Mouse (Mus musculus): ENCODE data around the gene Lsp1. TPM values are rescaled to one million over a fixed set of nuclear protein-coding genes. Genes with fewer than 3 reads are reported as not detected.

The Lsp1 gene
- 32.0 and 36.9 TPM in 2 replicates for polyA plus RNA-seq (2016; fragmentation: Nextera tagmentation; extraction: Ambion mirVana)

DNA sequence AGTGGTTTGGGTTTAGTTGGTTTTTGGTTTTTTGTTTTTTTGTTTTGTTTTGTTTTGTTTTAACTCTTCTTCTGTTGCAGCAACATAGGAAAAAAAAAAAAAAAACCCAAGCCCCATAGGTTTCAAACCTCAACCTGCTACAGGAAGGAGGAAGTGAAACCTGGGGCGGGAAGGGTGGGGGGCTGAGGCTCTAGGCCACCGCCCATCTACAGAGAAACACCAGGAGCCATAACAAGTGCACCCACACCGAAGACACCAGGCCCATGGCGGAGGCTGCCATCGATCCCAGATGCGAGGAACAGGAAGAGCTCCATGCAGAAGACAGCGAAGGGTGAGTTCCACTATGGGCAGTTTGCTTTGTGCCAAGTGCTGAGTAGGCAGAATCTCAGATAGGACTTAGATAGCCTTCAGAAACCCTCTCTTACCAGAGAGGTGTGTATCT lies at the start of gene Lsp1:
TSS of gene Lsp1 (plus strand) at position 174 of the 442 bp plus-strand sequence.
- no peaks in the 10 kb centered on the region for H3K9me3 ChIP-seq
- peak within 1 kb of the TSS; percentile 92 for H3K27ac ChIP-seq
- no peaks in the 10 kb centered on the region for H3K36me3 ChIP-seq
- no peak within 1 kb of the TSS for H3K4me3 ChIP-seq
- no peaks in the 10 kb centered on the region for H3K27me3 ChIP-seq (ENCODE audit: insufficient read depth, poor library complexity, severe bottlenecking)
- WGBS = 91% methylated on average over 7 of the region's 7 CpGs
- peaks cover 75% of the 10 kb centered on the region for H3K4me1 ChIP-seq
- peak; percentile 71 for DNase-seq (ENCODE audit: low spot score)

GRCm38 (mm10) chr7:142413285-142413684 lies 47.3 kb upstream of the Lsp1 start:
- no peak for DNase-seq (ENCODE audit: low spot score)
- Histone ChIP-seq H3K4me1 (no peaks in the 10 kb centered on the region), H3K27me3 (ENCODE audit: insufficient read depth, poor library complexity, severe bottlenecking) (no peaks in the 10 kb centered on the region), H3K27ac (no peak overlapping the region), H3K9me3 (no peaks in the 10 kb centered on the region), H3K36me3 (no peaks in the 10 kb centered on the region), H3K4me3 (no peak overlapping the region)
- WGBS = 75% methylated on average over 6 of the region's 6 CpGs

DNA sequence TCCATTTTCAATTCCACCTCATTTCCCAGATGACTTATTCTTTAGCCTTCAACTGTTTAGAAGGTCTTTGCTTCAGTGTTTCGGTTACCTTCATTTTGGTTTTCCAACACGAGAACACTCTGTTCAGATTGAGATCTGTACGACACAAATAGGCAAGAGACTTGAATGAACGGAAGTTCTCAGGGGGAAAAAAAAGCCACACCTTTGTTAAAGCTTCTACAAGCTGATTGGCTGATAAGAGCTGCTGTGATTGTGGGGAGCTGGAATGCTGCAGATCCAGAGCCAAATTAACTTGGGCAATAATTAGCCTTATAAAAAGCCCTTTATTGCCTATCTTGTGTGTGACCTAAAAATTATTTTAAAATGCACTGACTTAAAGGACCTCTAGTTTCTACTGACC lies 45.3 kb upstream of the Lsp1 start:
- no peak overlapping the region for H3K27ac ChIP-seq
- no peaks in the 10 kb centered on the region for H3K27me3 ChIP-seq (ENCODE audit: insufficient read depth, poor library complexity, severe bottlenecking)
- no peaks in the 10 kb centered on the region for H3K9me3 ChIP-seq
- H3K4me1 ChIP-seq = no peaks in the 10 kb centered on the region
- 53% methylated on average over 4 of the region's 4 CpGs for WGBS
- DNase-seq (ENCODE audit: low spot score) = no peak
- no peak overlapping the region for H3K4me3 ChIP-seq
- H3K36me3 ChIP-seq = no peaks in the 10 kb centered on the region

DNA sequence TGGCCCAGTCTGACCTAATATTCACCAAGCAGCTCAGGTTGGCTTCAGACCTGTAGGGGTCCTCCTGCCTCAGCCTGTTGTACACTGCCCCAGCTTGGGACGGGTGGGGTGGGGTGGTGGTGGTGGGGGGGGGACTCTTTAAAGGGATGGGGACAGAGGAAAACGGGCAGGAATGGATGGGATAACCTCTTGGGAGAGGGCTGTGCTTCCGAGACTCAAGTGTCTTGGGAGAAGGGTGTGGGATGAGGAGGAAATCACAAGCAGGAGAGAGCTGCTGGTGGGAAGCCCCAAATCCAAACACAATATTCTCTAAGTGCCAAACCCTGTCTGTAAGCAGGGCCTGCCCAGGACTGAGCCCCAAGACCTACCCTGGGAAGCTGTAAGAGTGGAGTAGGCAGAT lies 44.4 kb upstream of the Lsp1 start:
- no peak overlapping the region for H3K4me3 ChIP-seq
- DNase-seq (ENCODE audit: low spot score) = no peak
- H3K9me3 ChIP-seq = no peaks in the 10 kb centered on the region
- H3K27me3 ChIP-seq (ENCODE audit: insufficient read depth, poor library complexity, severe bottlenecking) = no peaks in the 10 kb centered on the region
- no peaks in the 10 kb centered on the region for H3K4me1 ChIP-seq
- 59% methylated on average over 3 of the region's 3 CpGs for WGBS
- H3K36me3 ChIP-seq = no peaks in the 10 kb centered on the region
- no peak overlapping the region for H3K27ac ChIP-seq

GRCm38 (mm10) chr7:142418027-142418426 lies 42.6 kb upstream of the Lsp1 start:
- H3K9me3 ChIP-seq = no peaks in the 10 kb centered on the region
- no peaks in the 10 kb centered on the region for H3K27me3 ChIP-seq (ENCODE audit: insufficient read depth, poor library complexity, severe bottlenecking)
- H3K36me3 ChIP-seq = no peaks in the 10 kb centered on the region
- H3K4me3 ChIP-seq = no peak overlapping the region
- no peak for DNase-seq (ENCODE audit: low spot score)
- H3K4me1 ChIP-seq = no peaks in the 10 kb centered on the region
- H3K27ac ChIP-seq = no peak overlapping the region
- WGBS = 89% methylated on average over 2 of the region's 2 CpGs

GRCm38 (mm10) chr7:142418679-142419078 lies 41.9 kb upstream of the Lsp1 start:
- Histone ChIP-seq H3K36me3 (no peaks in the 10 kb centered on the region), H3K27me3 (ENCODE audit: insufficient read depth, poor library complexity, severe bottlenecking) (no peaks in the 10 kb centered on the region), H3K4me3 (no peak overlapping the region), H3K27ac (no peak overlapping the region), H3K9me3 (no peaks in the 10 kb centered on the region), H3K4me1 (no peaks in the 10 kb centered on the region)
- DNase-seq (ENCODE audit: low spot score) = no peak
- WGBS = 88% methylated on average over 8 of the region's 8 CpGs

GRCm38 (mm10) chr7:142419887-142420286 lies 40.7 kb upstream of the Lsp1 start:
- Histone ChIP-seq H3K9me3 (no peaks in the 10 kb centered on the region), H3K4me3 (no peak overlapping the region), H3K4me1 (no peaks in the 10 kb centered on the region), H3K27ac (peak overlapping the region; percentile 67), H3K36me3 (no peaks in the 10 kb centered on the region), H3K27me3 (ENCODE audit: insufficient read depth, poor library complexity, severe bottlenecking) (no peaks in the 10 kb centered on the region)
- 64% methylated on average over 5 of the region's 5 CpGs for WGBS
- no peak for DNase-seq (ENCODE audit: low spot score)

DNA sequence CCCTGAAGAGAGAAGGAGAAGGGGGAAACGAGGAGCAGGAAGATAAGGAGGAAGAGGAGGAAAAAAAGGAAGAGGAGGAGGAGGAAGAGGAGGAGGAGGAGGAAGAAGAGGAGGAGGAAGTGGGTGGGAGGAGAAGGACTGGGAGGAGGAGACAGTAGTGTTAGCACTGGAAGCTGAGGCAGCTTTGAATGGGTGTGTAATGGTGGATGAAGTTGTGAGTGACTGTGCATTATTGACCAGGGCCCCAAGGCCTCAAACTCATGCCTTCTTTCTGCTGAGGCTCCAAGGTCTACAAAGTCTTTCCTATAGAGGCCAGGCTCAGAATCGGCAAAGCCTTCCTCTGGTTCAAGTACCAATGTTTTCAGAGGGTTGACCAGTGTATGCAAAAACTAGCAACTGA lies 38.8 kb upstream of the Lsp1 start:
- Histone ChIP-seq H3K36me3 (no peaks in the 10 kb centered on the region), H3K4me3 (no peak overlapping the region), H3K9me3 (no peaks in the 10 kb centered on the region), H3K4me1 (no peaks in the 10 kb centered on the region), H3K27ac (no peak overlapping the region), H3K27me3 (ENCODE audit: insufficient read depth, poor library complexity, severe bottlenecking) (no peaks in the 10 kb centered on the region)
- DNase-seq (ENCODE audit: low spot score) = no peak
- 74% methylated on average over 2 of the region's 2 CpGs for WGBS

DNA sequence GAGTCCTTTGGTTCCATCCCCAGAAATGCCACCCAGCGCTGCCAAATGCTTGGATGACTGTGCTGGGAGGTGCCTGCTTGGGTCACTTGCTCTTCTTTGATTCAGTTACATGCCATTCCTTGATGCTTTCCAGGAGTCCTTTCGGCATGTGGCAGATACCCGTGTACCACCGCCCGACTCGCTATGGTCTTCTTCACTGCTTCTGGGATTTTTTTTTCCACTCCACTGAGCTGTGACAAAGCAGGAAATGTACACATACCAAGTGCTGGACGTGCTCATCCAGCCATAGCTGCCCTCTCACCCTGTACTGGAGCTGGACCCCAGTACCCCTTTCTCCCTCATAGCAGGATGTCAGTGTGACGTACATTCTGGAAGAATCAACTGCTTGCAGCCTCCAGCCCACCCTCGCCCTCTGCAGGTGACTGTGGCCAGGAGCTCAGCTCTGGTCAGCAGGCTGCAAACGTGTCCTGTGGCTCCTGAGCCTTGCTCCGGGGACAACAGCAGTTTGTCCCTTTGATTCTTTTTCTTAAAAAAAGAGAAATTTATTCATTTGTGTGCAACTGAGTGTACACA lies 34.9 kb upstream of the Lsp1 start:
- H3K4me3 ChIP-seq = no peak overlapping the region
- DNase-seq (ENCODE audit: low spot score) = no peak
- H3K27ac ChIP-seq = 0 out of 2 replicates have a peak overlapping the region, but pooled peaks have one; percentile 25
- H3K9me3 ChIP-seq = no peaks in the 10 kb centered on the region
- H3K27me3 ChIP-seq (ENCODE audit: insufficient read depth, poor library complexity, severe bottlenecking) = no peaks in the 10 kb centered on the region
- H3K36me3 ChIP-seq = no peaks in the 10 kb centered on the region
- peaks cover 28% of the 10 kb centered on the region for H3K4me1 ChIP-seq
- 58% methylated on average over 11 of the region's 11 CpGs for WGBS

DNA sequence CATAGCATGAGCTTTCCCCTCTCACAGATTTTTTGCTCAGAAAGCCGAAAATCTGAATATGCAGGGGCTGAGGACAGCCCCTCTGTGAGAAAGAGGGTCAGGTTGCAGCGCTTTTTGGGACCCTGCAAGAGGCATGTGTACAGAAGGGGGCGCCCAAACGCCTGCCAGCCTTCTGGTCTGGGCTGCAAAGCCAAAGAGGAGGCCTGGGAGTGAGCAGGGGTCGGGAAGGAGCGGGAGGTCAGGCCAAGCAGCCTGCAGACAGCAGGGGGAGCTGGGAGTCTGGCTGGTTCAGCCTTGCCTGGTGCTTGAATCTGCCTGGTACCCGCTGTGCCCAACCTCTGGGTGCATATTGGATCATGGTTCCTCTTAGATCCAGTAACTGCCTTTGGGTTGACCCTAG lies 32.4 kb upstream of the Lsp1 start:
- Histone ChIP-seq H3K9me3 (no peaks in the 10 kb centered on the region), H3K27me3 (ENCODE audit: insufficient read depth, poor library complexity, severe bottlenecking) (no peaks in the 10 kb centered on the region), H3K36me3 (no peaks in the 10 kb centered on the region), H3K4me1 (peaks cover 39% of the 10 kb centered on the region), H3K4me3 (no peak overlapping the region), H3K27ac (peak overlapping the region; percentile 62)
- 4% methylated on average over 7 of the region's 7 CpGs for WGBS
- peak; percentile 89 for DNase-seq (ENCODE audit: low spot score)

DNA sequence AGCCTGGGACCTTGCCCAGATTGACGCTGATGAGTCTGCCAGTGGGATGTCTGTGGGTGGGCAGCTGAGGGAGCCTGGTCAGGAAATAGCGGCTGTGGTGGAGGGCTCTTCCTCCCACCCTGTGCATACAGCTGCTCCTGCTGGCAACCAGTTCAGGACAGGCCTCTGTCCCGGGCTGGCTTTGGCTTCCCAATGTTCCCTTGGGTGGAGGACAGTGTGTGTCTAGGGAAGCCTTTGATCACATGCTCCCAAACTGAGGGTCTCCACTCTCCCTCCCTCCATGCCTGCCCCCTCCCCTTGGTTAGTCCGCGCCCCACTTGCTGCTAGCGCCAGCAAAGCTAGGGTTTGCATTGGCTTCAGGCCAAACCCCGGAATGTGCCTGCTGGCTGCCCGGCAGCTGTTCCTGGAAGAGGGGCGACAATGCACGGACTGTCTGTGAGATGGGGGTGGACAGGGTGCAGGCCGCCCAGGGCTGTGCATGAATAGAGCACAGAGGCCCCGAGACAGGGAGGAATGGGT lies 30.4 kb upstream of the Lsp1 start:
- Histone ChIP-seq H3K36me3 (no peaks in the 10 kb centered on the region), H3K4me3 (no peak overlapping the region), H3K27me3 (ENCODE audit: insufficient read depth, poor library complexity, severe bottlenecking) (no peaks in the 10 kb centered on the region), H3K27ac (peak overlapping the region; percentile 75), H3K9me3 (no peaks in the 10 kb centered on the region), H3K4me1 (peaks cover 59% of the 10 kb centered on the region)
- no peak for DNase-seq (ENCODE audit: low spot score)
- WGBS = 60% methylated on average over 12 of the region's 12 CpGs

DNA sequence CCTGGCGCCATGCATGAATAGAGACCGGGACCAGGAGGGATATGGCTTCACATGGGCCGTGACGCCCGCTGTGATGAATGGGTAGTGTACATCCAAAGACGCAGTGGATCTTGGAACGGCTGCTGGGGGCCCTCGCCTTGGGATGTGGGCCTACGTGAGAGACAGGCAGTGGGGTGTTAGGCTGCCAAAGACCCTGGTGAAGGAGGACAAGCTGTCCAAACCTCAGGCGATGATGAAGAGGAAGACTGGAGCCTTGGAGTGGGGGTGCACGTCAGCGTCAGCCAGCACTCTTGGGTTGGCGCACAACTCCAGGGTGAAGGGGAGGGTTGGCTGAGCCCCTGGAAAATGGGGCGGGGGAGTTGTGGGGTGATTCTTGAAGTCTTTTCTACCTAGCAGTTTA lies 29.5 kb upstream of the Lsp1 start:
- no peaks in the 10 kb centered on the region for H3K9me3 ChIP-seq
- WGBS = 92% methylated on average over 14 of the region's 14 CpGs
- no peaks in the 10 kb centered on the region for H3K27me3 ChIP-seq (ENCODE audit: insufficient read depth, poor library complexity, severe bottlenecking)
- H3K4me3 ChIP-seq = no peak overlapping the region
- DNase-seq (ENCODE audit: low spot score) = no peak
- peaks cover 65% of the 10 kb centered on the region for H3K4me1 ChIP-seq
- H3K27ac ChIP-seq = peak overlapping the region; percentile 18; the same call in 1 of the 2 replicates
- H3K36me3 ChIP-seq = no peaks in the 10 kb centered on the region

DNA sequence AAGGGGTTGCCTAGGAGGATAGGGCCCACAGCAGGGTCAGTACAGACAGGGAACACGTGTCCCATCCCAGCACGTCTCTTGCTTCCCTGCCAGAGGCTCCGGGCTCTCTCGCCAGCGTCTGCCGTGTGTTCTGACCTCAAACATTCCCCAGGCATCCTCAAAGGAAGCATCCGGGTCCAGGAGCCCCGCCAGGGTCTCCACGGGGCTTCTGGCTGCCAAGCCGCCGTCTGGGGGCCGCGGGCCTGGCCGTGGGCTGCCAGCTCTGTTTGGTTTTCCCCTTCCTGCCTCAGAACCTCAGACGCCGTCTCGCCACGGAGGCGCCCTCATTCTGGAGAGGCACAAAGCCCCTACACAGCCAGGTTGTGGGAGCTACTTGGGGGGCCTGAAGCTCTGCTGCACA lies 27.0 kb upstream of the Lsp1 start:
- WGBS = 33% methylated on average over 19 of the region's 19 CpGs
- H3K27ac ChIP-seq = peak overlapping the region; percentile 89
- no peaks in the 10 kb centered on the region for H3K27me3 ChIP-seq (ENCODE audit: insufficient read depth, poor library complexity, severe bottlenecking)
- no peak overlapping the region for H3K4me3 ChIP-seq
- no peak for DNase-seq (ENCODE audit: low spot score)
- no peaks in the 10 kb centered on the region for H3K9me3 ChIP-seq
- no peaks in the 10 kb centered on the region for H3K36me3 ChIP-seq
- peaks cover 67% of the 10 kb centered on the region for H3K4me1 ChIP-seq

Measured in heart, embryonic 10.5 days (tissue).